In genomic region chr11:104195791-104196190, GRCm38 (mm10) we compare ENCODE assay signal across 8 mouse cellular contexts. TPM values are rescaled to one million over a fixed set of nuclear protein-coding genes. Genes with fewer than 3 reads are reported as not detected.
DNase-seq lines count a peak whose midpoint lies in the region; ATAC-seq and TF ChIP-seq lines count a peak whose summit lies in the region.

No protein-coding gene starts in this region.

- H3K9ac ChIP-seq in forebrain, embryonic 16.5 days (replicated peaks; ENCODE audit: low read depth, low read length): no peak overlapping the region; the same call in 1 of the 2 replicates
- H3K9ac ChIP-seq in hindbrain, embryonic 13.5 days: no peak overlapping the region

- H3K36me3 ChIP-seq in forebrain, embryonic 16.5 days (ENCODE audit: control insufficient read depth, insufficient read depth): no peaks in the 10 kb centered on the region
- no peaks in the 10 kb centered on the region for H3K36me3 ChIP-seq in hindbrain, embryonic 13.5 days
- H3K36me3 ChIP-seq in midbrain, embryonic 10.5 days: no peaks in the 10 kb centered on the region

- peak overlapping the region; percentile 17; the same call in 1 of the 2 replicates for H3K4me3 ChIP-seq in forebrain, embryonic 16.5 days (replicated peaks; ENCODE audit: low read length)
- no peak overlapping the region for H3K4me3 ChIP-seq in hindbrain, embryonic 13.5 days
- no peak overlapping the region for H3K4me3 ChIP-seq in left cerebral cortex, adult 2 months
- H3K4me3 ChIP-seq in midbrain, embryonic 10.5 days: no peak overlapping the region

- no peaks in the 10 kb centered on the region for H3K4me1 ChIP-seq in forebrain, embryonic 16.5 days (replicated peaks; ENCODE audit: control insufficient read depth, insufficient read depth, low read length)
- no peaks in the 10 kb centered on the region for H3K4me1 ChIP-seq in hindbrain, embryonic 13.5 days (replicated peaks)
- H3K4me1 ChIP-seq in midbrain, embryonic 10.5 days: no peaks in the 10 kb centered on the region

- intact Hi-C loops in left cerebral cortex, adult 2 months (cut with DNase I): loop anchor here (1.0 to 5.0 kb wide), 2 partner anchors 208 to 433 kb away; no protein-coding TSS in a partner anchor

- peak overlapping the region; percentile 34 for H3K4me2 ChIP-seq in forebrain, embryonic 16.5 days (ENCODE audit: low read length)
- 0 out of 2 replicates have a peak overlapping the region, but pooled peaks have one; percentile 25 for H3K4me2 ChIP-seq in hindbrain, embryonic 13.5 days

- 4% methylated on average over 9 of the region's 9 CpGs for WGBS in forebrain, embryonic 16.5 days
- 10% methylated on average over 9 of the region's 9 CpGs for WGBS in hindbrain, embryonic 13.5 days
- WGBS in midbrain, embryonic 10.5 days: 10% methylated on average over 9 of the region's 9 CpGs

- ATAC-seq in forebrain, embryonic 16.5 days: peak; percentile 88
- peak; percentile 75 for ATAC-seq in hindbrain, embryonic 13.5 days (ENCODE audit: low FRiP score)

- TF ChIP-seq CTCF in left cerebral cortex, adult 2 months (IDR thresholded peaks at IDR 0.05): peak; percentile 97

- H3K9me3 ChIP-seq in forebrain, embryonic 16.5 days (ENCODE audit: control insufficient read depth, low read length): no peaks in the 10 kb centered on the region
- no peaks in the 10 kb centered on the region for H3K9me3 ChIP-seq in hindbrain, embryonic 13.5 days
- no peaks in the 10 kb centered on the region for H3K9me3 ChIP-seq in midbrain, embryonic 10.5 days (replicated peaks)

- H3K27me3 ChIP-seq in forebrain, embryonic 16.5 days (replicated peaks; ENCODE audit: control insufficient read depth, insufficient read depth, low read length): peaks cover 8% of the 10 kb centered on the region; the same call in 1 of the 2 replicates
- peaks cover 35% of the 10 kb centered on the region for H3K27me3 ChIP-seq in hindbrain, embryonic 13.5 days
- peaks cover 15% of the 10 kb centered on the region; the same call in 1 of the 2 replicates for H3K27me3 ChIP-seq in midbrain, embryonic 10.5 days (ENCODE audit: low read depth, poor library complexity, severe bottlenecking)

- DNase-seq in gastrocnemius, adult 18-20 months (ENCODE audit: low spot score): peak; percentile 82
- no peak for DNase-seq in gastrocnemius, postnatal 25 days
- peak; percentile 88 for DNase-seq in cerebellum, adult 11-12 months
- peak; percentile 88 to 92 for DNase-seq in left cerebral cortex, adult 2 months (ENCODE audit: extremely low spot score in 1 of 2, low spot score in 2 of 2)
- peak; percentile 83 for DNase-seq in midbrain, embryonic 10.5 days (ENCODE audit: low spot score)
- DNase-seq in skeletal muscle tissue, adult 2 months (ENCODE audit: low read depth, low spot score): peak; percentile 58

- H3K27ac ChIP-seq in forebrain, embryonic 16.5 days (ENCODE audit: low read length): no peak overlapping the region
- H3K27ac ChIP-seq in hindbrain, embryonic 13.5 days: no peak overlapping the region
- H3K27ac ChIP-seq in left cerebral cortex, adult 2 months: no peak overlapping the region
- H3K27ac ChIP-seq in midbrain, embryonic 10.5 days (replicated peaks): no peak overlapping the region

RNA-seq across cellular contexts. Expression of gene Sppl2c, which starts 9.7 kb away (rescaled TPM):
- not detected for total RNA-seq in gastrocnemius, adult 18-20 months (2021)
- not detected for total RNA-seq in gastrocnemius, postnatal 25 days (2021)
- not detected in 2 replicates for polyA plus RNA-seq in forebrain, embryonic 16.5 days (2015; fragmentation: Nextera tagmentation; extraction: Ambion mirVana)
- not detected in 2 replicates for polyA plus RNA-seq in hindbrain, embryonic 13.5 days (2015; fragmentation: Nextera tagmentation; extraction: Ambion mirVana)
- not detected for total RNA-seq in left cerebral cortex, adult 2 months (2021)
- not detected in 2 replicates for polyA plus RNA-seq in midbrain, embryonic 10.5 days (2016; fragmentation: Nextera tagmentation; extraction: Ambion mirVana)

RNA-seq across cellular contexts. Expression of gene Mapt, which starts 35.4 kb away (rescaled TPM):
- total RNA-seq in gastrocnemius, adult 18-20 months (2021): 10 to 100 TPM; 71.8 to 85.5 TPM
- total RNA-seq in gastrocnemius, postnatal 25 days (2021): 10 to 100 TPM; 52.5 to 58.5 TPM
- polyA plus RNA-seq in forebrain, embryonic 16.5 days (2015; fragmentation: Nextera tagmentation; extraction: Ambion mirVana): 754 and 864 TPM in 2 replicates
- polyA plus RNA-seq in hindbrain, embryonic 13.5 days (2015; fragmentation: Nextera tagmentation; extraction: Ambion mirVana): 711 and 738 TPM in 2 replicates
- 100 to 1,000 TPM; 353 to 364 TPM for total RNA-seq in left cerebral cortex, adult 2 months (2021)
- polyA plus RNA-seq in midbrain, embryonic 10.5 days (2016; fragmentation: Nextera tagmentation; extraction: Ambion mirVana): 23.7 and 47.2 TPM in 2 replicates

Comparison
In these comparisons a context has a peak if more than half of its experiments do, and no peak if none do; other contexts are left out.
1. RNA of gene Mapt, which starts 35.4 kb away (total RNA-seq): 353 to 364 TPM in left cerebral cortex, adult 2 months; 71.8 to 85.5 TPM in gastrocnemius, adult 18-20 months and 52.5 to 58.5 TPM in gastrocnemius, postnatal 25 days; every median in the first group is over 4 times any median in the second.